Mouse (Mus musculus): ENCODE measurements around the gene Mttp. TPM values are rescaled to one million over a fixed set of nuclear protein-coding genes. Genes with fewer than 3 reads are reported as not detected.

Gene Mttp
- polyA plus RNA-seq, 1 experiment from 2014 or later, result 7.9 TPM

GRCm38 (mm10) chr3:138040938-138041337 lies 103.8 kb downstream of the Mttp start:
- in situ Hi-C loops (cut with MboI; ENCODE audit: low pct_unique_long_range_greater_than_20kb), result no loop called here
- no peak for DNase-seq (ENCODE audit: low read depth, low spot score)
- ChIA-PET POLR2A (no interaction called here), CTCF (interaction anchor here (0.7 to 1.7 kb wide), 2 partner anchors 8 to 18 kb away, joined by 3 to 4 read pairs; no protein-coding TSS in a partner anchor)
- ATAC-seq, result no peak
- TF ChIP-seq CTCF (IDR thresholded peaks at IDR 0.05), result no peak
- H3K27me3 ChIP-seq, result no peaks in the 10 kb centered on the region

Other genes starting within 250 kb of the Mttp start
- gene Lamtor3, start 226.5 kb downstream of the Mttp start, polyA plus RNA-seq (2021), result 110 TPM
- 4.0 TPM for gene Dapp1, start 163.4 kb downstream of the Mttp start, polyA plus RNA-seq (2021)
- 0.67 TPM for gene 1110002E22Rik, start 79.9 kb downstream of the Mttp start, polyA plus RNA-seq (2021)
- 0.06 TPM for gene Gm5105, start 77.6 kb downstream of the Mttp start, polyA plus RNA-seq (2021)
- gene Trmt10a, start 1.5 kb downstream of the Mttp start, polyA plus RNA-seq (2021), result 17.0 TPM
- not detected for gene 4930579F01Rik, start 48.9 kb upstream of the Mttp start, polyA plus RNA-seq (2021)
- 5.8 TPM for gene Adh7, start 72.8 kb upstream of the Mttp start, polyA plus RNA-seq (2021)
- 1.1 TPM for gene Adh1, start 116.0 kb upstream of the Mttp start, polyA plus RNA-seq (2021)
- 0.23 TPM for gene Adh6a, start 168.3 kb upstream of the Mttp start, polyA plus RNA-seq (2021)
- gene Adh6b, start 196.8 kb upstream of the Mttp start, polyA plus RNA-seq (2021), result 0.09 TPM

All from Patski (cell line).